ENCODE assay signal across 20 mouse cellular contexts in the genomic region with DNA sequence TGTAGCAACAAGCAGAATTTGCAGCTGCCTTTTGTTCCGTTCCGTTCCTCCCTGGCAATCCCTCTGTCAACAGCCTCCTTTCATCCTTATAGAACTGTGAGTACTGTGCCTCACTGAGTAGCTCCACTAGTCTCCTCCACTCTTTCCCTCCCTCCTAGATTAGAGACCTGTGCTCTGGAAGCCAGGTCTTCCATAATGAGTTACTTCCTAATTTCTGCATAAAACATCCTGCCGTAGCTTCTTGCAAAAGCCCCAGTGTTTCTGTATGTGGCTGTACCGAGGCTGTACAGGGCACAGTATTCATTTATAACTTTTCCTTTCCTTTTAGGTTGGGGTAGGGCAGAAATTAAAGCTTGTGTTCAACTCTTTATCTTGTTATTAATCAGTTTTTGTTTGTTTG. TPM values are rescaled to one million over a fixed set of nuclear protein-coding genes. Genes with fewer than 3 reads are reported as not detected.
DNase-seq lines count a peak whose midpoint lies in the region; ATAC-seq and TF ChIP-seq lines count a peak whose summit lies in the region.
"Had no signal": no experiment of that assay in that cellular context is flagged by ENCODE, and none has a peak within 500 bp of the region (broad histone marks: within the 10 kb centered on the region; RNA-seq: fewer than 3 reads in every experiment).

No protein-coding gene starts in this region.

- H3K27me3 ChIP-seq in heart, embryonic 15.5 days = no peaks in the 10 kb centered on the region
- H3K27me3 ChIP-seq in MEL (ENCODE audit: control insufficient read depth in 1 of 2, insufficient read depth in 2 of 2, low read length in 2 of 2) = no peaks in the 10 kb centered on the region
- no peaks in the 10 kb centered on the region for H3K27me3 ChIP-seq in liver, embryonic 15.5 days
- no peaks in the 10 kb centered on the region for H3K27me3 ChIP-seq in myocyte (ENCODE audit: control insufficient read depth, insufficient read depth, insufficient read length)
- H3K27me3 ChIP-seq: embryonic facial prominence, embryonic 12.5 days; forebrain, embryonic 15.5 days; hindbrain, embryonic 15.5 days; limb, embryonic 12.5 days; neural tube, embryonic 13.5 days had no signal

- no peaks in the 10 kb centered on the region for H3K36me3 ChIP-seq in heart, embryonic 15.5 days
- H3K36me3 ChIP-seq in MEL (ENCODE audit: control insufficient read depth in 1 of 2, insufficient read depth in 2 of 2, low read length in 2 of 2) (peaks cover 0 to 4% of the 10 kb centered on the region in 2 experiments; a peak in 2 of 4 replicates), myocyte (ENCODE audit: control insufficient read depth, insufficient read depth) (no peaks in the 10 kb centered on the region)
- H3K36me3 ChIP-seq in liver, embryonic 15.5 days (replicated peaks) = no peaks in the 10 kb centered on the region
- H3K36me3 ChIP-seq: embryonic facial prominence, embryonic 12.5 days; forebrain, embryonic 15.5 days; hindbrain, embryonic 15.5 days; limb, embryonic 12.5 days; neural tube, embryonic 13.5 days had no signal

- no peaks in the 10 kb centered on the region for H3K79me2 ChIP-seq in MEL (ENCODE audit: control insufficient read depth, insufficient read depth, low read length, poor library complexity)
- H3K79me2 ChIP-seq in myocyte (ENCODE audit: control insufficient read depth, insufficient read depth) = no peaks in the 10 kb centered on the region

- no peak for TF ChIP-seq POLR2A in MEL (IDR thresholded peaks at IDR 0.05; ENCODE audit: control insufficient read depth in 1 of 2, insufficient read depth in 1 of 2, low read depth in 1 of 2, low read length in 2 of 2, poor library complexity in 1 of 2)
- no peak for TF ChIP-seq POLR2A in myocyte (IDR thresholded peaks at IDR 0.05; ENCODE audit: insufficient read length, low read depth)

- H3K9ac ChIP-seq in heart, embryonic 15.5 days = no peak overlapping the region
- peak overlapping the region; percentile 18; the same call in 1 of the 2 replicates for H3K9ac ChIP-seq in MEL (ENCODE audit: control insufficient read depth, low read depth, low read length, poor library complexity, severe bottlenecking)
- no peak overlapping the region for H3K9ac ChIP-seq in liver, embryonic 15.5 days
- H3K9ac ChIP-seq: embryonic facial prominence, embryonic 12.5 days; forebrain, embryonic 15.5 days; hindbrain, embryonic 15.5 days; limb, embryonic 12.5 days; liver, embryonic 14.5 days; neural tube, embryonic 13.5 days had no signal

- peaks cover 3% of the 10 kb centered on the region; the same call in 1 of the 2 replicates for H3K4me1 ChIP-seq in heart, embryonic 15.5 days (replicated peaks)
- peaks cover 0 to 11% of the 10 kb centered on the region in 2 experiments; a peak in 3 of 4 replicates for H3K4me1 ChIP-seq in MEL (ENCODE audit: control insufficient read depth in 1 of 2, insufficient read depth in 2 of 2, low read length in 2 of 2)
- 0 out of 2 replicates have a peak, but pooled peaks cover 3% of the 10 kb centered on the region for H3K4me1 ChIP-seq in liver, embryonic 15.5 days (replicated peaks)
- H3K4me1 ChIP-seq: embryonic facial prominence, embryonic 12.5 days; forebrain, embryonic 15.5 days; hindbrain, embryonic 15.5 days; limb, embryonic 12.5 days; neural tube, embryonic 13.5 days had no signal

- no peak for ATAC-seq in heart, embryonic 15.5 days (replicated peaks; ENCODE audit: insufficient number of reproducible peaks, insufficient read depth, low FRiP score, low read depth)
- no peak for ATAC-seq in liver, embryonic 15.5 days (ENCODE audit: insufficient read depth)

- H3ac ChIP-seq in myocyte (ENCODE audit: control insufficient read depth, insufficient read length) = no peak overlapping the region

- WGBS in heart, embryonic 15.5 days = 71% methylated on average over 4 of the region's 4 CpGs
- 64% methylated on average over 4 of the region's 4 CpGs for WGBS in liver, embryonic 15.5 days (ENCODE audit: insufficient replicate concordance)

- no peak for TF ChIP-seq CTCF in MEL (IDR thresholded peaks at IDR 0.05 in 2 of 3, conservative IDR thresholded peaks at IDR 0.05 in 1 of 3; ENCODE audit: control insufficient read depth in 1 of 3, insufficient read depth in 1 of 3, low read depth in 2 of 3, low read length in 3 of 3, poor library complexity in 1 of 3, severe bottlenecking in 1 of 3)

- TF ChIP-seq EP300 in MEL (IDR thresholded peaks at IDR 0.05; ENCODE audit: low read depth in 1 of 2, low read length in 2 of 2) = no peak

- no peaks in the 10 kb centered on the region for H3K9me3 ChIP-seq in heart, embryonic 15.5 days (replicated peaks)
- H3K9me3 ChIP-seq in MEL (replicated peaks; ENCODE audit: insufficient read depth, low read length) = no peaks in the 10 kb centered on the region
- no peaks in the 10 kb centered on the region for H3K9me3 ChIP-seq in liver, embryonic 15.5 days (replicated peaks)
- H3K9me3 ChIP-seq: embryonic facial prominence, embryonic 12.5 days; forebrain, embryonic 15.5 days; hindbrain, embryonic 15.5 days; limb, embryonic 12.5 days; neural tube, embryonic 13.5 days had no signal

- peak overlapping the region; percentile 20; the same call in 1 of the 2 replicates for H3K4me2 ChIP-seq in heart, embryonic 15.5 days
- H3K4me2 ChIP-seq in liver, embryonic 15.5 days = 0 out of 2 replicates have a peak overlapping the region, but pooled peaks have one; percentile 20
- peak overlapping the region; percentile 36 for H3K4me2 ChIP-seq in myocyte (ENCODE audit: low read depth)
- H3K4me2 ChIP-seq: embryonic facial prominence, embryonic 12.5 days; forebrain, embryonic 15.5 days; hindbrain, embryonic 15.5 days; limb, embryonic 12.5 days; midbrain, embryonic 11.5 days; neural tube, embryonic 13.5 days had no signal

- no peak overlapping the region for H3K4me3 ChIP-seq in heart, embryonic 15.5 days
- H3K4me3 ChIP-seq in MEL (ENCODE audit: control insufficient read depth in 1 of 2, insufficient read depth in 1 of 2, low read depth in 2 of 2, low read length in 2 of 2) (0 out of 4 replicates have a peak overlapping the region, but pooled peaks of 1 of the 2 experiments have one; percentile 25), myocyte (no peak overlapping the region)
- no peak overlapping the region for H3K4me3 ChIP-seq in liver, embryonic 15.5 days (replicated peaks)
- H3K4me3 ChIP-seq: embryonic facial prominence, embryonic 12.5 days; forebrain, embryonic 15.5 days; hindbrain, embryonic 15.5 days; layer of hippocampus, adult 2 months; left cerebral cortex, adult 2 months; limb, embryonic 12.5 days; neural tube, embryonic 13.5 days had no signal

- TF ChIP-seq RAD21 in MEL (IDR thresholded peaks at IDR 0.05; ENCODE audit: low read depth, low read length) = no peak

- no peak for DNase-seq in heart, adult 11 months
- peak; percentile 19 for DNase-seq in MEL (ENCODE audit: low read depth, low spot score)
- no peak for DNase-seq in embryo, embryonic 10.5 days (ENCODE audit: low spot score)
- DNase-seq in adrenal gland, adult 8-10 months = no peak
- DNase-seq: gastrocnemius, postnatal 36 days; kidney, adult 11 months; right cerebral cortex, postnatal 14 days had no signal

- H3K27ac ChIP-seq in heart, embryonic 15.5 days = no peak overlapping the region
- no peak overlapping the region for H3K27ac ChIP-seq in MEL (ENCODE audit: control insufficient read depth, low read depth, low read length)
- H3K27ac ChIP-seq in liver, embryonic 15.5 days (replicated peaks) = no peak overlapping the region
- H3K27ac ChIP-seq: embryonic facial prominence, embryonic 12.5 days; forebrain, embryonic 15.5 days; hindbrain, embryonic 15.5 days; layer of hippocampus, adult 2 months; left cerebral cortex, adult 2 months; limb, embryonic 12.5 days; liver, embryonic 14.5 days; macrophage; neural tube, embryonic 13.5 days had no signal

TF ChIP-seq in MEL, 35 proteins besides CTCF, POLR2A, EP300 and RAD21 (continues in another document):
- TF ChIP-seq ZMIZ1 (IDR thresholded peaks at IDR 0.05; ENCODE audit: low read depth, low read length) (no peak), NELFE (IDR thresholded peaks at IDR 0.05; ENCODE audit: low read depth, low read length) (no peak), HCFC1 (IDR thresholded peaks at IDR 0.05; ENCODE audit: low read depth, low read length) (no peak), ELF1 (IDR thresholded peaks at IDR 0.05; ENCODE audit: low read depth, low read length) (no peak), MAFK (IDR thresholded peaks at IDR 0.05; ENCODE audit: borderline replicate concordance, low read depth, low read length) (no peak), CHD1 (IDR thresholded peaks at IDR 0.05; ENCODE audit: low read depth, low read length) (no peak), MYC (IDR thresholded peaks at IDR 0.05; ENCODE audit: low read depth, low read length) (no peak), ZNF384 (IDR thresholded peaks at IDR 0.05; ENCODE audit: low read depth, low read length) (no peak), TCF12 (IDR thresholded peaks at IDR 0.05; ENCODE audit: low read depth, low read length) (no peak), MYB (IDR thresholded peaks at IDR 0.05; ENCODE audit: low read depth, low read length) (no peak), USF1 (IDR thresholded peaks at IDR 0.05; ENCODE audit: low read depth, low read length) (no peak)

TF ChIP-seq in myocyte, 11 proteins besides CTCF, POLR2A, EP300 and RAD21:
- no peak for TF ChIP-seq POLR2AphosphoS2 (IDR thresholded peaks at IDR 0.05; ENCODE audit: insufficient read length, low read depth)

RNA-seq across cellular contexts. Expression of gene Ccnl1, which starts 32.5 kb away (rescaled TPM):
- polyA plus RNA-seq in heart, embryonic 15.5 days (2015; fragmentation: Nextera tagmentation; extraction: Ambion mirVana) = 60.5 and 67.5 TPM in 2 replicates
- 20.1 and 20.5 TPM in 2 replicates for total RNA-seq in MEL (2012; rRNA removed)
- polyA plus RNA-seq in MEL (2012; ENCODE audit: insufficient read depth in 1 of 2, insufficient read length in 2 of 2, low read depth in 1 of 2, low replicate concordance in 2 of 2, missing spikeins in 1 of 2) (10 to 100 TPM in 1 of 2 experiments, not detected in 1; 56.5 TPM), myocyte (2012; fragmentation: generic; extraction: Trizol) (12.8 TPM)
- 45.2 and 48.0 TPM in 2 replicates for polyA plus RNA-seq in liver, embryonic 15.5 days (2015; fragmentation: Nextera tagmentation; extraction: Ambion mirVana)
- 10 to 100 TPM; 53.2 to 91.9 (median 84.1) TPM for total RNA-seq in adrenal gland, adult 8-10 months (2022)
